Mouse (Mus musculus): ENCODE measurements at regions not wholly inside any gene's neighbourhood (a gene's known extent, or its start where the extent isn't known, plus 50 kb on each side); places are given as distances from the start of the nearest gene placed in this dataset.

GRCm38 (mm10) chr7:90061701-90062100 lies 68.3 kb upstream of the Picalm start:
- TF ChIP-seq CTCF (IDR thresholded peaks at IDR 0.05 in 2 of 3, conservative IDR thresholded peaks at IDR 0.05 in 1 of 3; ENCODE audit: control insufficient read depth in 1 of 3, insufficient read depth in 1 of 3, low read depth in 2 of 3, low read length in 3 of 3, poor library complexity in 1 of 3, severe bottlenecking in 1 of 3): no peak
- no peak for TF ChIP-seq USF1 (IDR thresholded peaks at IDR 0.05; ENCODE audit: low read depth, low read length)
- no peak for TF ChIP-seq POLR2A (IDR thresholded peaks at IDR 0.05; ENCODE audit: control insufficient read depth in 1 of 2, insufficient read depth in 1 of 2, low read depth in 1 of 2, low read length in 2 of 2, poor library complexity in 1 of 2)
- TF ChIP-seq TCF12 (IDR thresholded peaks at IDR 0.05; ENCODE audit: low read depth, low read length): no peak
- TF ChIP-seq GATA1 (IDR thresholded peaks at IDR 0.05; ENCODE audit: low read depth, low read length): no peak
- TF ChIP-seq ZMIZ1 (IDR thresholded peaks at IDR 0.05; ENCODE audit: low read depth, low read length): no peak
- no peak for TF ChIP-seq EP300 (IDR thresholded peaks at IDR 0.05; ENCODE audit: low read depth in 1 of 2, low read length in 2 of 2)
- no peak for TF ChIP-seq POLR2AphosphoS5 (IDR thresholded peaks at IDR 0.05; ENCODE audit: borderline replicate concordance, low read depth, low read length)
- no peak for TF ChIP-seq SMC3 (IDR thresholded peaks at IDR 0.05; ENCODE audit: low read depth, low read length)
- TF ChIP-seq ZC3H11A (IDR thresholded peaks at IDR 0.05; ENCODE audit: low read depth, low read length): no peak
- TF ChIP-seq GABPA (IDR thresholded peaks at IDR 0.05; ENCODE audit: low read depth, low read length): no peak
- no peak for TF ChIP-seq BHLHE40 (IDR thresholded peaks at IDR 0.05; ENCODE audit: borderline replicate concordance, low read depth, low read length)

All from MEL (cell line).